ENCODE assay signal across 8 mouse cellular contexts in the genomic region with DNA sequence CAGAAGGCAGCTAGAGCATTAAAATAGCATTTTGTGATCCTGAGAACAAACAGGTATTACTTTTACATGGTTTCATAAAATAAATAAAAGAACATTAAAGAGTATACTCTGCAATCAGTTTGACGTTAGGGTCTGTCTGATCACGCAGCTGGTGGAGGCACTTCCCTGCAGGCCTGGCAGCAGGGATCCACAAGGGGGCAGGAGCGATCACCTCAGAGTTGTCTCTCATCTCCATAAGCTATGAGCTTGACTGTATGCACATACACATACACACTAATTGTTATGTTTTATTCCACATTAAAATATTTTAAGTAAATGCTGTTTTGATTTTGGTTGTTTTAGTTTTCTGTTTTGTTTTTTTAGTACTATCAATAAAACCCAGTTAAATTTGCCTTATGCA. TPM values are rescaled to one million over a fixed set of nuclear protein-coding genes. Genes with fewer than 3 reads are reported as not detected.
DNase-seq lines count a peak whose midpoint lies in the region; TF ChIP-seq lines count a peak whose summit lies in the region.

No protein-coding gene starts in this region.

- peak; percentile 45 for DNase-seq in layer of hippocampus, adult 11-12 months (ENCODE audit: low spot score)
- DNase-seq in layer of hippocampus, adult 9-11 months = no peak
- DNase-seq in ES-E14 (ENCODE audit: low read depth, low spot score) = no peak
- peak; percentile 48 for DNase-seq in cerebellum, adult 9-10 months
- DNase-seq in gastrocnemius, postnatal 10 days = peak; percentile 60
- DNase-seq in left cerebral cortex, postnatal 4 days = peak; percentile 58
- DNase-seq in naive thymus-derived CD4-positive, alpha-beta T cell, adult 2 months (ENCODE audit: low read depth) = peak; percentile 74
- DNase-seq in thymus, postnatal 0 days (ENCODE audit: low spot score) = peak; percentile 53

- H3K36me3 ChIP-seq in ES-E14 (ENCODE audit: control insufficient read depth, insufficient read depth, low read length, poor library complexity, severe bottlenecking) = no peaks in the 10 kb centered on the region

- H3K9me3 ChIP-seq in ES-E14 (ENCODE audit: control insufficient read depth, insufficient read depth, low read depth, low read length) = no peaks in the 10 kb centered on the region

- H3K27ac ChIP-seq in ES-E14 (ENCODE audit: insufficient read depth, low read depth, low read length, poor library complexity, severe bottlenecking) = no peak overlapping the region

- no peak overlapping the region for H3K4me3 ChIP-seq in ES-E14 (ENCODE audit: insufficient read depth in 1 of 2, low read depth in 1 of 2, low read length in 2 of 2, poor library complexity in 1 of 2, severe bottlenecking in 1 of 2)

- in situ Hi-C loops in ES-E14 (cut with MboI; ENCODE audit: low sequenced_read_pairs in 2 of 2, unreplicated experiment in 2 of 2) = no loop called here

- no peak overlapping the region for H3K9ac ChIP-seq in ES-E14 (ENCODE audit: insufficient read depth, low read depth, low read length, poor library complexity, severe bottlenecking)

- intact Hi-C loops in left cerebral cortex, postnatal 4 days (cut with DNase I) = no loop called here

- no peaks in the 10 kb centered on the region for H3K4me1 ChIP-seq in ES-E14 (ENCODE audit: control insufficient read depth in 2 of 2, insufficient read depth in 2 of 2, low read length in 2 of 2, poor library complexity in 1 of 2)

TF ChIP-seq in ES-E14, 5 proteins besides CTCF, POLR2A, EP300 and RAD21:
- TF ChIP-seq CHD2 (IDR thresholded peaks at IDR 0.05; ENCODE audit: low read depth, low read length) (no peak), HCFC1 (IDR thresholded peaks at IDR 0.05; ENCODE audit: borderline replicate concordance, insufficient read depth, low read length) (no peak), ZC3H11A (IDR thresholded peaks at IDR 0.05; ENCODE audit: borderline replicate concordance, low read depth, low read length) (peak; percentile 64; the same call in 1 of the 2 replicates)

RNA-seq across cellular contexts. Expression of gene Rabgap1l, which starts 34.8 kb away (rescaled TPM):
- total RNA-seq in ES-E14 (2012; rRNA removed) = 10.3 and 18.1 TPM in 2 replicates
- 10 to 100 TPM; 14.2 to 21.4 TPM for total RNA-seq in gastrocnemius, postnatal 10 days (2021)
- total RNA-seq in left cerebral cortex, postnatal 4 days (2021) = 100 to 1,000 TPM; 194 to 203 TPM
- 73.7 and 88.0 TPM in 2 replicates for polyA plus RNA-seq in thymus, postnatal 0 days (2015; fragmentation: Nextera tagmentation; extraction: Ambion mirVana)

Comparison
In these comparisons a context has a peak if more than half of its experiments do, and no peak if none do; other contexts are left out.
1. DNase-seq: peak in layer of hippocampus, adult 11-12 months (single experiment), cerebellum, adult 9-10 months (single experiment), gastrocnemius, postnatal 10 days (single experiment), left cerebral cortex, postnatal 4 days (single experiment), naive thymus-derived CD4-positive, alpha-beta T cell, adult 2 months (single experiment) and thymus, postnatal 0 days (single experiment); none in layer of hippocampus, adult 9-11 months (single experiment) and ES-E14 (single experiment).
2. RNA of gene Rabgap1l, which starts 34.8 kb away (total RNA-seq): 194 to 203 TPM in left cerebral cortex, postnatal 4 days; 14.2 to 21.4 TPM in gastrocnemius, postnatal 10 days and 10.3 to 18.1 TPM in ES-E14; every median in the first group is over 4 times any median in the second.